Mouse (Mus musculus): Measurements from ENCODE around the gene Arid1b.

GRCm38 (mm10) chr17:4967201-4967600 is 26.9 kb upstream of the Arid1b start:
- no peak for TF ChIP-seq CTCF (IDR thresholded peaks at IDR 0.05)
- TF ChIP-seq POLR2A (IDR thresholded peaks at IDR 0.05; ENCODE audit: insufficient read depth, low read depth, low read length), result no peak
- no peak for TF ChIP-seq EP300 (IDR thresholded peaks at IDR 0.05; ENCODE audit: insufficient read depth, low read depth, low read length)

Measured in heart, adult 2 months (tissue).